Mouse (Mus musculus) olfactory bulb, adult 2 months (tissue): ENCODE measurements around the gene Zfp931. TPM values are rescaled to one million over a fixed set of nuclear protein-coding genes. Genes with fewer than 3 reads are reported as not detected.

ENCODE experiments used
- polyA plus RNA-seq: library from polyadenylated mRNA; stranded (reverse); fragments of >200 nt; gene quantifications from 2 replicates; pipeline ENCODE4 v1.2.4, GENCODE M21; 2012; ENCODE audit warnings: low replicate concordance; ENCODE audit not compliant: missing spikeins, insufficient read depth, insufficient read length

The Zfp931 gene
- polyA plus RNA-seq, 1 experiment = not detected

Other genes starting within 250 kb of the Zfp931 start
- not detected in 2 replicates for gene Gm14325, start 238.1 kb downstream of the Zfp931 start, polyA plus RNA-seq
- not detected in 2 replicates for gene Gm14327, start 181.4 kb downstream of the Zfp931 start, polyA plus RNA-seq
- not detected in 2 replicates for gene Zfp972, start 152.9 kb downstream of the Zfp931 start, polyA plus RNA-seq
- not detected in 2 replicates for gene Gm14326, start 121.2 kb downstream of the Zfp931 start, polyA plus RNA-seq
- gene Zfp971, start 55.2 kb downstream of the Zfp931 start, polyA plus RNA-seq = not detected in 2 replicates
- gene Phactr3, start 40.5 kb upstream of the Zfp931 start, polyA plus RNA-seq = not detected in 2 replicates